Mouse (Mus musculus): ENCODE data around the gene Fam206a. TPM values are rescaled to one million over a fixed set of nuclear protein-coding genes. Genes with fewer than 3 reads are reported as not detected.

The Fam206a gene
- 10 to 100 TPM; 17.3 to 19.3 TPM for polyA plus RNA-seq (2017; shearing (Covaris generic))

DNA sequence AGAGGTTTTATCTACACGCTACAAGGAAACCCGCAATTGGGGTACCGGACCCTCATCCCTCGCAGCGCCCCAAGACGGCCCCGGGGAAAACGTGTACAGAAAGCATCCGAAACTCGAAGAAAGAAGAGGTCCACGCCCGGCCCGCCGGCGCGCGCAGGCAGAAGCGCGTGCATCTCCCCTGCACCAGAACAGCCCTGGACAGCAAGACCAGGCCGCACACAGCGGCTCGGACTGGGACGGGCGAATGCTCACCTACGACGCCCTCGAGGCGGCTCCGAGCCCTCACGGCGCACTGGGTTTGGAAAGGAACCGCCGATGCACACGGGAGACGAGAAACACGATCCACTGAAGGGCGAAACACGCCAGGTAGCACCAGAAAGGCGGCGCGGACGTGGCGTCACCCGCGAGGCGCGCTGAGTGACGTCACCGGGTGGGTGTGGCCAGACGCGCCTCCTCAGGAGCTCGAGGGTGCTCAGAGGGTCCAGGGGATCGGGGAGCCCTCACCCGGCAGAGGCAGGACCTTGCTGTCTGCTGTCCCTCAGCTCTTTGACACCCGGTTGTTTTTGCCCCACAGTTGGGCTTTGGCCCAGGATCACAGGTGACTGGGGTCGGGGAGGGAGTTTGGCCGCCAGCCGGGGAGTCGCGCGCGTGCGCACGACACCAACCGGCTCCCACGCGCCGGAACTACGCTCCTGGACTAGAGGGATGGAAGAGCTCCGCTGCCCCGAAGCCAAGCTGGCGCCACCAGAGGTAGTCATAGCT, at the start of gene Fam206a, which contains the start of gene Elp1:
Gene Fam206a (plus strand): TSS at position 439 of the 762 bp plus-strand sequence.
Gene Elp1 (minus strand): TSS at position 425 of the 762 bp plus-strand sequence.

Other genes with a start within 250 kb of the Fam206a start
- gene Gm26657, start 62.3 kb upstream of the Fam206a start, polyA plus RNA-seq (2017; shearing (Covaris generic)) = not detected
- under 1 TPM; 0.14 to 0.91 TPM for gene Actl7b, start 60.9 kb upstream of the Fam206a start, polyA plus RNA-seq (2017; shearing (Covaris generic))
- gene Actl7a, start 58.9 kb upstream of the Fam206a start, polyA plus RNA-seq (2017; shearing (Covaris generic)) = under 1 TPM in 1 of 2 experiments, not detected in 1; 0.18 TPM
- 10 to 100 TPM; 28.5 to 30.9 TPM for gene Elp1, start within 50 bp of the Fam206a start, polyA plus RNA-seq (2017; shearing (Covaris generic))
- gene Ctnnal1, start 62.8 kb downstream of the Fam206a start, polyA plus RNA-seq (2017; shearing (Covaris generic)) = 1 to 10 TPM; 1.7 to 3.4 TPM
- gene Tmem245, start 145.1 kb downstream of the Fam206a start, polyA plus RNA-seq (2017; shearing (Covaris generic)) = 10 to 100 TPM; 10.8 to 12.5 TPM
- under 1 TPM; 0.02 to 0.18 TPM for gene Frrs1l, start 188.0 kb downstream of the Fam206a start, polyA plus RNA-seq (2017; shearing (Covaris generic))

Data from inflammation-experienced regulatory T-cells (primary cell).